18 mouse cellular contexts compared by ENCODE assay signal in the genomic region with DNA sequence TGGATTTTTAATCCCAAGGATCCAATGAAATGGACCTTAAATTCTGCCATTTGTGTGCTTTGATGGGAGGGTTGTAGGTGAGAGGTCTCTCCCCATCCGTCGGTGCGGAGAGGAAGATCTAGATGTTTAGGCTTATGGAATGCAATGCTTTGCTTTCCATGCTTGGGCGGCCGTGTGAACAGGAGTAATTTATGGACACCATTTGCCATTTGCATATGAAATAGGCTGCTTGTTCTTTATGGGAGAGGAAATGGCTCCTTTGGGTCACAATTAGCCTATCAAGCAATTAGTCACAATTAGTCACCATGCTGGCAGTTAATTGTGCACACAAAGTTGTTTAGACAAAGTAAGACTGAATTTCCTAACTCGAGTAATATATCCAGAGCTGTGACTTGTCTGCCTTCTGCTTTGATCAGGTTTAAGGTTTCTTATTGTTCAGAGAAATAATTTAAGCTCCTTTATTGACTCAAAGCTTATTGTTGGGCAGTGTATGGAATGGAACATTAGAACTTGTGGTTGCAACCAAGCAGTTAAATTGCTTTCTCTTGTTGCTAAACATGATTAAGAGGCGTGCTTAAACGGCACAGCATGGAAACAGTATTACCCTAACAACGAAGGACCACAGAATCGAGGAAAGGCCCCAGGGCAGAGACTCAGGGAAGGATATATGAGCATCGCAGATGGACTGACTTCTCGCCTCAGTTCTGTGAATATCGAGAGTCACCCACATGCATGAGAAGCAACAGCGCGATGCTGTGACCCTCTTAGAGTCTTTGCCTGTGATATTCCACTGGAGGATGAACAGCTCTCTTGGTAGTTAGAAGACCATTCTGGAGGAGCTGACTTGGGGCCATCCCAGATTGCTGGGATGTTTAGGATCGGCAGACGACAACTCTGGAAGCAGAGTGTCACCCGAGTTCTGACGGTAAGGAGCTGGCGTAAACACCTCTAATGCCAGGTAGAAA. TPM values are rescaled to one million over a fixed set of nuclear protein-coding genes. Genes with fewer than 3 reads are reported as not detected.
DNase-seq lines count a peak whose midpoint lies in the region; ATAC-seq lines count a peak whose summit lies in the region.
"Had no signal": no experiment of that assay in that cellular context is flagged by ENCODE, and none has a peak within 500 bp of the region (broad histone marks: within the 10 kb centered on the region; RNA-seq: fewer than 3 reads in every experiment).

Dnah5 (plus strand) TSS at position 642 of the 965 bp plus-strand sequence.

- no peak within 1 kb of the TSS for H3K4me3 ChIP-seq in forebrain, embryonic 16.5 days (replicated peaks; ENCODE audit: low read length)
- H3K4me3 ChIP-seq in forebrain, embryonic 10.5 days = no peak within 1 kb of the TSS
- no peak within 1 kb of the TSS for H3K4me3 ChIP-seq in midbrain, embryonic 13.5 days (replicated peaks)
- no peak within 1 kb of the TSS for H3K4me3 ChIP-seq in midbrain, embryonic 16.5 days (ENCODE audit: low read depth, low read length)
- no peak within 1 kb of the TSS for H3K4me3 ChIP-seq in limb, embryonic 12.5 days (replicated peaks)
- H3K4me3 ChIP-seq: erythroblast, embryonic 14.5 days; heart, embryonic 13.5 days; layer of hippocampus, adult 2 months had no signal

- H3K9ac ChIP-seq in forebrain, embryonic 16.5 days (replicated peaks; ENCODE audit: low read depth, low read length) = no peak within 1 kb of the TSS
- H3K9ac ChIP-seq in midbrain, embryonic 13.5 days (replicated peaks) = no peak within 1 kb of the TSS
- no peak within 1 kb of the TSS for H3K9ac ChIP-seq in midbrain, embryonic 16.5 days (ENCODE audit: low read depth, low read length)
- H3K9ac ChIP-seq in limb, embryonic 12.5 days (replicated peaks) = 0 out of 2 replicates have a peak within 1 kb of the TSS, but pooled peaks have one; percentile 8
- H3K9ac ChIP-seq: heart, embryonic 13.5 days had no signal

- no peak for DNase-seq in forebrain, embryonic 10.5 days (ENCODE audit: extremely low spot score, low spot score)
- DNase-seq in liver = no peak
- DNase-seq: adrenal gland, adult 8-10 months; cerebellum, adult 2 months; kidney, adult 11 months; lung, adult 18-20 months; lung, postnatal 4 days; right cerebral cortex, postnatal 4 days had no signal

- H3K4me1 ChIP-seq in forebrain, embryonic 16.5 days (replicated peaks; ENCODE audit: control insufficient read depth, insufficient read depth, low read length) = no peaks in the 10 kb centered on the region
- H3K4me1 ChIP-seq in forebrain, embryonic 10.5 days = peaks cover 11% of the 10 kb centered on the region
- H3K4me1 ChIP-seq in midbrain, embryonic 13.5 days (replicated peaks) = 0 out of 2 replicates have a peak, but pooled peaks cover 4% of the 10 kb centered on the region
- H3K4me1 ChIP-seq in midbrain, embryonic 16.5 days (ENCODE audit: control insufficient read depth, insufficient read depth, low read length) = no peaks in the 10 kb centered on the region
- no peaks in the 10 kb centered on the region for H3K4me1 ChIP-seq in limb, embryonic 12.5 days (replicated peaks)
- H3K4me1 ChIP-seq: heart, embryonic 13.5 days had no signal

- H3K27me3 ChIP-seq in forebrain, embryonic 16.5 days (replicated peaks; ENCODE audit: control insufficient read depth, insufficient read depth, low read length) = peaks cover 8% of the 10 kb centered on the region
- H3K27me3 ChIP-seq in forebrain, embryonic 10.5 days (ENCODE audit: poor library complexity, severe bottlenecking) = peaks cover 46% of the 10 kb centered on the region
- H3K27me3 ChIP-seq in midbrain, embryonic 13.5 days = peaks cover 14% of the 10 kb centered on the region
- H3K27me3 ChIP-seq in midbrain, embryonic 16.5 days (ENCODE audit: control insufficient read depth, insufficient read depth, low read depth, low read length) = peaks cover 2% of the 10 kb centered on the region; the same call in 1 of the 2 replicates
- no peaks in the 10 kb centered on the region for H3K27me3 ChIP-seq in limb, embryonic 12.5 days
- H3K27me3 ChIP-seq: heart, embryonic 13.5 days had no signal

- H3K27ac ChIP-seq in forebrain, embryonic 16.5 days (ENCODE audit: low read length) = no peak within 1 kb of the TSS
- H3K27ac ChIP-seq in forebrain, embryonic 10.5 days = no peak within 1 kb of the TSS
- no peak within 1 kb of the TSS for H3K27ac ChIP-seq in midbrain, embryonic 13.5 days
- H3K27ac ChIP-seq in midbrain, embryonic 16.5 days (ENCODE audit: low read length) = no peak within 1 kb of the TSS
- no peak within 1 kb of the TSS for H3K27ac ChIP-seq in limb, embryonic 12.5 days
- H3K27ac ChIP-seq: heart, embryonic 13.5 days; layer of hippocampus, adult 2 months had no signal

- H3K36me3 ChIP-seq in forebrain, embryonic 16.5 days (ENCODE audit: control insufficient read depth, insufficient read depth) = no peaks in the 10 kb centered on the region
- H3K36me3 ChIP-seq in forebrain, embryonic 10.5 days (replicated peaks) = no peaks in the 10 kb centered on the region
- no peaks in the 10 kb centered on the region for H3K36me3 ChIP-seq in midbrain, embryonic 13.5 days
- H3K36me3 ChIP-seq in midbrain, embryonic 16.5 days (ENCODE audit: control insufficient read depth, insufficient read depth, low read length) = no peaks in the 10 kb centered on the region
- H3K36me3 ChIP-seq in limb, embryonic 12.5 days = no peaks in the 10 kb centered on the region
- H3K36me3 ChIP-seq: G1E; heart, embryonic 13.5 days had no signal

- no peak within 1 kb of the TSS for H3K4me2 ChIP-seq in forebrain, embryonic 16.5 days (ENCODE audit: low read length)
- no peak within 1 kb of the TSS for H3K4me2 ChIP-seq in midbrain, embryonic 13.5 days (replicated peaks)
- H3K4me2 ChIP-seq in midbrain, embryonic 16.5 days (ENCODE audit: low read length) = no peak within 1 kb of the TSS
- no peak within 1 kb of the TSS for H3K4me2 ChIP-seq in limb, embryonic 12.5 days
- H3K4me2 ChIP-seq: heart, embryonic 13.5 days had no signal

- no peaks in the 10 kb centered on the region for H3K9me3 ChIP-seq in forebrain, embryonic 16.5 days (ENCODE audit: control insufficient read depth, low read length)
- H3K9me3 ChIP-seq in forebrain, embryonic 10.5 days = no peaks in the 10 kb centered on the region
- H3K9me3 ChIP-seq in midbrain, embryonic 13.5 days = no peaks in the 10 kb centered on the region
- H3K9me3 ChIP-seq in midbrain, embryonic 16.5 days (replicated peaks; ENCODE audit: control insufficient read depth, low read length, poor library complexity, severe bottlenecking) = no peaks in the 10 kb centered on the region
- H3K9me3 ChIP-seq in limb, embryonic 12.5 days = no peaks in the 10 kb centered on the region
- H3K9me3 ChIP-seq: heart, embryonic 13.5 days had no signal

- 40% methylated on average over 20 of the region's 20 CpGs for WGBS in forebrain, embryonic 16.5 days
- 70% methylated on average over 20 of the region's 20 CpGs for WGBS in forebrain, embryonic 10.5 days
- 48% methylated on average over 20 of the region's 20 CpGs for WGBS in midbrain, embryonic 13.5 days
- WGBS in midbrain, embryonic 16.5 days = 53% methylated on average over 20 of the region's 20 CpGs
- whole genome bisulfite sequencing in limb, embryonic 12.5 days = 54% methylated on average over 20 of the region's 20 CpGs

- ATAC-seq in forebrain, embryonic 16.5 days = peak; percentile 69
- peak; percentile 70 for ATAC-seq in midbrain, embryonic 13.5 days
- no peak for ATAC-seq in midbrain, embryonic 16.5 days
- ATAC-seq in limb, embryonic 12.5 days (ENCODE audit: insufficient number of reproducible peaks, insufficient read depth, low FRiP score, low TSS enrichment, low read depth) = no peak
- ATAC-seq in erythroid progenitor cell, adult 5-6 weeks (replicated peaks; ENCODE audit: low FRiP score, poor library complexity, severe bottlenecking) = no peak

RNA-seq across cellular contexts. Expression of gene Dnah5, which starts in this region (rescaled TPM):
- polyA plus RNA-seq in forebrain, embryonic 16.5 days (2015; fragmentation: Nextera tagmentation; extraction: Ambion mirVana) = 0.19 and 0.23 TPM in 2 replicates
- 0.02 and 0.04 TPM in 2 replicates for polyA plus RNA-seq in forebrain, embryonic 10.5 days (2016; fragmentation: Nextera tagmentation; extraction: Ambion mirVana)
- polyA plus RNA-seq in midbrain, embryonic 13.5 days (2015; fragmentation: Nextera tagmentation; extraction: Ambion mirVana) = 0.24 and 0.26 TPM in 2 replicates
- 0.21 and 0.25 TPM in 2 replicates for polyA plus RNA-seq in midbrain, embryonic 16.5 days (2015; fragmentation: Nextera tagmentation; extraction: Ambion mirVana)
- polyA plus RNA-seq in limb, embryonic 12.5 days (2016; fragmentation: Nextera tagmentation; extraction: Ambion mirVana) = not detected in 2 replicates
- total RNA-seq in erythroid progenitor cell, adult 5-6 weeks (2015; ENCODE audit: low replicate concordance) = not detected in 2 replicates
- not detected in 2 replicates for total RNA-seq in erythroid progenitor cell, adult 5-6 weeks (2017; ENCODE audit: low replicate concordance)
- total RNA-seq: hematopoietic stem cell, adult 5-6 weeks had no signal
- polyA plus RNA-seq: erythroblast, embryonic 14.5 days; G1E; heart, embryonic 13.5 days had no signal

Comparison
In these comparisons a context has a peak if more than half of its experiments do, and no peak if none do; other contexts are left out.
1. Peak in ATAC-seq in forebrain, embryonic 16.5 days; RNA of the gene not detected or under 1 TPM.
2. Peak in ATAC-seq in midbrain, embryonic 13.5 days; RNA of the gene not detected or under 1 TPM.